Mouse (Mus musculus) thymus, adult 2 months (tissue): Measurements from ENCODE around the gene St6galnac3.

Source experiments
- CTCF ChIP-seq: fragments of 200-500 bp; IDR thresholded peaks from 2 replicates; pipeline ENCODE4 v1.5.1; 2012; ENCODE audit warnings: mild to moderate bottlenecking, control low read depth, low read length, moderate library complexity, borderline replicate concordance; ENCODE audit not compliant: control insufficient read depth, poor library complexity, insufficient read depth; ENCODE audit errors: extremely low read depth
- POLR2A ChIP-seq: fragments of 200-500 bp; IDR thresholded peaks from 2 replicates; pipeline ENCODE4 v1.6.1; 2012; ENCODE audit warnings: mild to moderate bottlenecking, low read length, control low read depth, moderate library complexity; ENCODE audit not compliant: control insufficient read depth, poor library complexity, insufficient read depth; ENCODE audit errors: extremely low read depth

- TF ChIP-seq CTCF = no peak
- no peak for TF ChIP-seq POLR2A
Measured at GRCm38 (mm10) chr3:153429840-153430239, 295.1 kb downstream of the St6galnac3 start.
